26 mouse cellular contexts compared by ENCODE assay signal in the genomic region with DNA sequence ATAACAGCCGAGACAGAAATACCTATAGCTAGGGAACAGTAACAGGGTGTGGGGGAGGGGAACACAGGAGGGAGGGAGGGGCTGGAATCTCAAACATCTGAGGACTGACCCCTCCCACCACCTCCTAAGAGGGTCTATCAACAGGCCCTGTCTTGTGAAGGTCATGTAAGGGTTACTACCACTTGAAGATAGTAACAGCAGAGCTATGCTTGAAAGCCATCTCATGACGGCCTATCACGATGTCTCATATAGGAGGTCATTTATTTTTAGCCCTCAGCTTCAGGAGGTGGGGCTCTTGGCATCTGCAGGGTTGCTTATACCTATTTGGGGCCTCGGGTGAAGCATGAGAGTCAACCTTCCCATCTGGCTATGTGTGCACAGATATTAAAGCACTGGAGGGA. TPM values are rescaled to one million over a fixed set of nuclear protein-coding genes. Genes with fewer than 3 reads are reported as not detected.
A peak's percentile ranks its signal among the peaks of the same experiment; 100 is the strongest.
DNase-seq lines count a peak whose midpoint lies in the region; ATAC-seq and TF ChIP-seq lines count a peak whose summit lies in the region.
"Had no signal": no experiment of that assay in that cellular context is flagged by ENCODE, and none has a peak within 500 bp of the region (broad histone marks: within the 10 kb centered on the region; RNA-seq: fewer than 3 reads in every experiment).

No protein-coding gene starts in this region.

- whole genome bisulfite sequencing in heart, adult 2 months, result 29% methylated on average over 4 of the region's 4 CpGs
- WGBS in heart, embryonic 16.5 days, result 21% methylated on average over 4 of the region's 4 CpGs
- WGBS in hindbrain, embryonic 11.5 days, result 68% methylated on average over 4 of the region's 4 CpGs
- 59% methylated on average over 4 of the region's 4 CpGs for WGBS in kidney, embryonic 16.5 days

- no peak for TF ChIP-seq CTCF in ES-Bruce4 (IDR thresholded peaks at IDR 0.05; ENCODE audit: low read depth, low read length)
- no peak for TF ChIP-seq CTCF in heart, adult 2 months (IDR thresholded peaks at IDR 0.05)

- peak overlapping the region; percentile 47 for H3K4me2 ChIP-seq in heart, embryonic 16.5 days (ENCODE audit: low read depth, low read length)
- no peak overlapping the region for H3K4me2 ChIP-seq in hindbrain, embryonic 11.5 days (replicated peaks; ENCODE audit: low read depth, low read length)
- no peak overlapping the region for H3K4me2 ChIP-seq in kidney, embryonic 16.5 days (replicated peaks; ENCODE audit: low read depth, low read length)
- H3K4me2 ChIP-seq: liver, embryonic 15.5 days; midbrain, embryonic 12.5 days; stomach, embryonic 15.5 days had no signal

- no peak overlapping the region for H3K9ac ChIP-seq in ES-Bruce4 (ENCODE audit: low read depth, poor library complexity, severe bottlenecking)
- no peak overlapping the region for H3K9ac ChIP-seq in heart, adult 2 months (ENCODE audit: low read depth, low read length)
- no peak overlapping the region for H3K9ac ChIP-seq in heart, embryonic 16.5 days (ENCODE audit: low read length)
- no peak overlapping the region for H3K9ac ChIP-seq in hindbrain, embryonic 11.5 days (ENCODE audit: low read depth, low read length)
- no peak overlapping the region for H3K9ac ChIP-seq in kidney, embryonic 16.5 days (replicated peaks; ENCODE audit: low read length)
- H3K9ac ChIP-seq: liver, embryonic 15.5 days; midbrain, embryonic 12.5 days; stomach, embryonic 15.5 days had no signal

- H3K36me3 ChIP-seq in ES-Bruce4 (ENCODE audit: control insufficient read depth, insufficient read depth, low read length, poor library complexity, severe bottlenecking), result no peaks in the 10 kb centered on the region
- no peaks in the 10 kb centered on the region for H3K36me3 ChIP-seq in heart, adult 2 months (ENCODE audit: control insufficient read depth, insufficient read depth, low read length)
- no peaks in the 10 kb centered on the region for H3K36me3 ChIP-seq in heart, embryonic 16.5 days (ENCODE audit: control insufficient read depth, insufficient read depth)
- H3K36me3 ChIP-seq in hindbrain, embryonic 11.5 days (ENCODE audit: control insufficient read depth, insufficient read depth, low read length), result no peaks in the 10 kb centered on the region
- no peaks in the 10 kb centered on the region for H3K36me3 ChIP-seq in kidney, embryonic 16.5 days (ENCODE audit: insufficient read depth, low read length)
- H3K36me3 ChIP-seq: liver, embryonic 15.5 days; midbrain, embryonic 12.5 days; stomach, embryonic 15.5 days had no signal

- TF ChIP-seq POLR2A in ES-Bruce4 (IDR thresholded peaks at IDR 0.05; ENCODE audit: insufficient read depth, low read length), result no peak
- TF ChIP-seq POLR2A in heart, adult 2 months (IDR thresholded peaks at IDR 0.05; ENCODE audit: insufficient read depth, low read depth, low read length), result 0 out of 2 replicates have a peak, but pooled peaks have one; percentile 8

- peak; percentile 9 for DNase-seq in NIH3T3 (ENCODE audit: low read depth)
- peak; percentile 23 to 55 for DNase-seq in heart, adult 2 months
- no peak for DNase-seq in hindbrain, embryonic 11.5 days (ENCODE audit: low spot score)
- no peak for DNase-seq in kidney, adult 9 months
- DNase-seq in thymus, postnatal 25 days, result no peak
- DNase-seq: adrenal gland, adult 2 months; cerebellum, adult 8-10 months; kidney, postnatal 25 days; lung, postnatal 36 days; right cerebral cortex, adult 18-20 months; spleen, adult 18-20 months; thymus, postnatal 14 days had no signal

- peak; percentile 68 for TF ChIP-seq EP300 in ES-Bruce4 (IDR thresholded peaks at IDR 0.05; ENCODE audit: insufficient read depth, low read depth, low read length)
- peak; percentile 62; the same call in 1 of the 2 replicates for TF ChIP-seq EP300 in heart, adult 2 months (IDR thresholded peaks at IDR 0.05; ENCODE audit: insufficient read depth, low read depth, low read length)

- intact Hi-C loops in heart, adult 2 months (cut with DNase I), result no loop called here

- H3K79me2 ChIP-seq in heart, adult 2 months (replicated peaks; ENCODE audit: control insufficient read depth, insufficient read depth, low read length), result no peaks in the 10 kb centered on the region

- H3K27me3 ChIP-seq in ES-Bruce4 (ENCODE audit: control insufficient read depth, insufficient read depth, low read length, poor library complexity, severe bottlenecking), result no peaks in the 10 kb centered on the region
- H3K27me3 ChIP-seq in heart, adult 2 months (ENCODE audit: control insufficient read depth, insufficient read depth, low read length), result no peaks in the 10 kb centered on the region
- H3K27me3 ChIP-seq in heart, embryonic 16.5 days (ENCODE audit: control insufficient read depth, insufficient read depth, low read length), result no peaks in the 10 kb centered on the region
- H3K27me3 ChIP-seq in hindbrain, embryonic 11.5 days (ENCODE audit: control insufficient read depth, insufficient read depth, low read length), result no peaks in the 10 kb centered on the region
- 0 out of 2 replicates have a peak, but pooled peaks cover 6% of the 10 kb centered on the region for H3K27me3 ChIP-seq in kidney, embryonic 16.5 days (ENCODE audit: insufficient read depth, low read length)
- H3K27me3 ChIP-seq: stomach, embryonic 15.5 days had no signal

- no peaks in the 10 kb centered on the region for H3K9me3 ChIP-seq in ES-Bruce4 (replicated peaks; ENCODE audit: control insufficient read depth, insufficient read depth, low read length, poor library complexity, severe bottlenecking)
- no peaks in the 10 kb centered on the region for H3K9me3 ChIP-seq in heart, embryonic 16.5 days (replicated peaks; ENCODE audit: control insufficient read depth, low read length)
- H3K9me3 ChIP-seq in hindbrain, embryonic 11.5 days (ENCODE audit: control insufficient read depth, low read length), result no peaks in the 10 kb centered on the region
- H3K9me3 ChIP-seq in kidney, embryonic 16.5 days (ENCODE audit: low read length), result no peaks in the 10 kb centered on the region
- H3K9me3 ChIP-seq: midbrain, embryonic 12.5 days; stomach, embryonic 15.5 days had no signal

- H3K4me3 ChIP-seq in ES-Bruce4 (ENCODE audit: low read depth, low read length), result no peak overlapping the region
- H3K4me3 ChIP-seq in heart, adult 2 months, result no peak overlapping the region
- no peak overlapping the region for H3K4me3 ChIP-seq in heart, embryonic 16.5 days (ENCODE audit: low read length)
- no peak overlapping the region for H3K4me3 ChIP-seq in hindbrain, embryonic 11.5 days (ENCODE audit: low read depth, low read length)
- no peak overlapping the region for H3K4me3 ChIP-seq in kidney, embryonic 16.5 days (ENCODE audit: low read length)
- H3K4me3 ChIP-seq: erythroblast, embryonic 14.5 days; liver, embryonic 15.5 days; midbrain, embryonic 12.5 days; myocyte; stomach, embryonic 15.5 days had no signal

- peak; percentile 96 for ATAC-seq in heart, embryonic 16.5 days (replicated peaks; ENCODE audit: extremely low read depth, insufficient read depth, low FRiP score)
- ATAC-seq in hindbrain, embryonic 11.5 days (ENCODE audit: low FRiP score), result no peak
- no peak for ATAC-seq in kidney, embryonic 16.5 days (ENCODE audit: low FRiP score, low TSS enrichment)
- ATAC-seq: forebrain, embryonic 16.5 days; intestine, embryonic 16.5 days had no signal

- H3K27ac ChIP-seq in ES-Bruce4 (ENCODE audit: insufficient read depth, low read length), result peak overlapping the region; percentile 10; the same call in 1 of the 2 replicates
- H3K27ac ChIP-seq in heart, adult 2 months, result peak overlapping the region; percentile 72
- H3K27ac ChIP-seq in heart, embryonic 16.5 days (ENCODE audit: low read length), result peak overlapping the region; percentile 99
- H3K27ac ChIP-seq in hindbrain, embryonic 11.5 days (ENCODE audit: low read depth, low read length), result no peak overlapping the region
- H3K27ac ChIP-seq in kidney, embryonic 16.5 days (ENCODE audit: low read length), result no peak overlapping the region
- H3K27ac ChIP-seq: liver, embryonic 15.5 days; midbrain, embryonic 12.5 days; stomach, embryonic 15.5 days had no signal

- H3K4me1 ChIP-seq in ES-Bruce4 (ENCODE audit: control insufficient read depth, insufficient read depth, low read length), result peaks cover 7% of the 10 kb centered on the region
- H3K4me1 ChIP-seq in heart, adult 2 months (ENCODE audit: control insufficient read depth, insufficient read depth, low read length), result peaks cover 1% of the 10 kb centered on the region
- H3K4me1 ChIP-seq in heart, embryonic 16.5 days (ENCODE audit: control insufficient read depth, insufficient read depth, low read length), result peaks cover 13% of the 10 kb centered on the region
- H3K4me1 ChIP-seq in hindbrain, embryonic 11.5 days (replicated peaks; ENCODE audit: control insufficient read depth, insufficient read depth, low read length), result no peaks in the 10 kb centered on the region
- H3K4me1 ChIP-seq in kidney, embryonic 16.5 days (ENCODE audit: insufficient read depth, low read length), result no peaks in the 10 kb centered on the region
- H3K4me1 ChIP-seq: midbrain, embryonic 12.5 days; stomach, embryonic 15.5 days had no signal

RNA-seq across cellular contexts. Expression of gene Prss54, which starts 20.7 kb away (rescaled TPM):
- polyA plus RNA-seq in ES-Bruce4 (2011; ENCODE audit: insufficient read depth, insufficient read length, low read depth, missing spikeins), result not detected in 2 replicates
- not detected for total RNA-seq in heart, adult 2 months (2021)
- not detected in 2 replicates for polyA plus RNA-seq in heart, adult 2 months (2012; rRNA removed)
- not detected in 2 replicates for polyA plus RNA-seq in heart, embryonic 16.5 days (2015; fragmentation: Nextera tagmentation; extraction: Ambion mirVana)
- not detected in 2 replicates for polyA plus RNA-seq in hindbrain, embryonic 11.5 days (2014; fragmentation: Nextera tagmentation; extraction: Ambion mirVana)
- not detected in 2 replicates for polyA plus RNA-seq in kidney, embryonic 16.5 days (2015; fragmentation: Nextera tagmentation; extraction: Ambion mirVana)
- total RNA-seq: adrenal gland, adult 2 months; gastrocnemius, adult 8-10 months; hematopoietic stem cell, adult 5-6 weeks; layer of hippocampus, postnatal 25 days; neutrophil, adult 5-6 weeks had no signal
- polyA plus RNA-seq: adrenal gland, adult 2 months; erythroblast, embryonic 14.5 days; forebrain, embryonic 16.5 days; intestine, embryonic 16.5 days; liver, embryonic 15.5 days; midbrain, embryonic 12.5 days; myocyte; stomach, embryonic 15.5 days had no signal

RNA-seq across cellular contexts. Expression of gene Gins3, which starts 36.4 kb away (rescaled TPM):
- polyA plus RNA-seq in ES-Bruce4 (2011; ENCODE audit: insufficient read depth, insufficient read length, low read depth, missing spikeins), result 10.2 and 10.7 TPM in 2 replicates
- total RNA-seq in heart, adult 2 months (2021), result 1 to 10 TPM; 1.2 to 1.3 TPM
- 0.47 and 0.94 TPM in 2 replicates for polyA plus RNA-seq in heart, adult 2 months (2012; rRNA removed)
- polyA plus RNA-seq in heart, embryonic 16.5 days (2015; fragmentation: Nextera tagmentation; extraction: Ambion mirVana), result 13.4 and 13.8 TPM in 2 replicates
- polyA plus RNA-seq in hindbrain, embryonic 11.5 days (2014; fragmentation: Nextera tagmentation; extraction: Ambion mirVana), result 24.1 and 25.1 TPM in 2 replicates
- polyA plus RNA-seq in kidney, embryonic 16.5 days (2015; fragmentation: Nextera tagmentation; extraction: Ambion mirVana), result 20.8 and 21.6 TPM in 2 replicates

Comparison
In these comparisons a context has a peak if more than half of its experiments do, and no peak if none do; other contexts are left out.
1. H3K27ac ChIP-seq: peak in ES-Bruce4 (single experiment), heart, adult 2 months (single experiment) and heart, embryonic 16.5 days (single experiment); none in hindbrain, embryonic 11.5 days (single experiment) and kidney, embryonic 16.5 days (single experiment).
2. DNase-seq: peak in NIH3T3 (single experiment) and heart, adult 2 months (2 of 2); none in hindbrain, embryonic 11.5 days (single experiment), kidney, adult 9 months (single experiment) and thymus, postnatal 25 days (single experiment).